Mouse (Mus musculus) retina, postnatal 1 day (tissue): ENCODE results near the gene Tmem14c.
"Not testable (repeated sequence)": the region's sequence is repeated elsewhere in the genome, so short reads cannot be mapped to it uniquely, and the experiment has no call there.

ENCODE experiments used
- DNase-seq: peaks from one replicate; pipeline ENCODE4 v3.0.0-alpha.2; 2012

Tmem14c gene

GRCm38 (mm10) chr13:41015829-41016634 lies at the start of gene Tmem14c:
Gene Tmem14c, plus strand, starts transcription at chr13:41016292.
- DNase-seq = peak; percentile 96

- DNase-seq = no peak
These were observed 48.5 kb upstream of the Tmem14c start for GRCm38 (mm10) chr13:40967609-40968008.

GRCm38 (mm10) chr13:40968564-40968963 lies 47.5 kb upstream of the Tmem14c start:
- DNase-seq = no peak

GRCm38 (mm10) chr13:40969761-40970390 lies 46.2 kb upstream of the Tmem14c start:
- no peak for DNase-seq

GRCm38 (mm10) chr13:40971261-40971660 lies 44.8 kb upstream of the Tmem14c start:
- no peak for DNase-seq

GRCm38 (mm10) chr13:40971831-40972230 lies 44.3 kb upstream of the Tmem14c start:
- peak; percentile 28 for DNase-seq

GRCm38 (mm10) chr13:40972976-40973375 lies 43.1 kb upstream of the Tmem14c start:
- DNase-seq = no peak

GRCm38 (mm10) chr13:40977609-40978008 lies 38.5 kb upstream of the Tmem14c start:
- DNase-seq = peak; percentile 64

- DNase-seq = no peak
These were observed 37.4 kb upstream of the Tmem14c start for GRCm38 (mm10) chr13:40978652-40979051.

GRCm38 (mm10) chr13:40979321-40979720 lies 36.8 kb upstream of the Tmem14c start:
- no peak for DNase-seq

- peak; percentile 3 for DNase-seq
These were observed 33.3 kb upstream of the Tmem14c start for GRCm38 (mm10) chr13:40982759-40983158.

- DNase-seq = no peak
These were observed 30.0 kb upstream of the Tmem14c start for GRCm38 (mm10) chr13:40986081-40986480.

GRCm38 (mm10) chr13:40987608-40988303 lies 28.3 kb upstream of the Tmem14c start:
- not testable (repeated sequence) for DNase-seq

GRCm38 (mm10) chr13:40988418-40988817 lies 27.7 kb upstream of the Tmem14c start:
- no peak for DNase-seq

GRCm38 (mm10) chr13:40994487-40995263 lies 21.4 kb upstream of the Tmem14c start:
- peak; percentile 46 for DNase-seq

- not testable (repeated sequence) for DNase-seq
These were observed 17.6 kb upstream of the Tmem14c start for GRCm38 (mm10) chr13:40998537-40998936.

- DNase-seq = no peak
These were observed 15.8 kb upstream of the Tmem14c start for GRCm38 (mm10) chr13:41000140-41000925.

- DNase-seq = peak; percentile 96
These were observed 15.0 kb upstream of the Tmem14c start, which contains the start of gene Pak1ip1 for GRCm38 (mm10) chr13:41000926-41001639. Gene Pak1ip1, plus strand, starts transcription at chr13:41001023.

GRCm38 (mm10) chr13:41002001-41002400 lies 14.1 kb upstream of the Tmem14c start:
- no peak for DNase-seq

- DNase-seq = no peak
These were observed 9.8 kb upstream of the Tmem14c start for GRCm38 (mm10) chr13:41006244-41006643.

GRCm38 (mm10) chr13:41008271-41008670 lies 7.8 kb upstream of the Tmem14c start:
- no peak for DNase-seq
